Mouse (Mus musculus) adrenal gland, postnatal 25 days (tissue): ENCODE measurements at regions not wholly inside any gene's neighbourhood (a gene's known extent, or its start where the extent isn't known, plus 50 kb on each side); places are given as distances from the start of the nearest gene placed in this dataset.

Experiments used
- DNase-seq: peaks from one replicate; pipeline ENCODE4 v3.0.0; 2021; ENCODE audit warnings: mixed read lengths

- DNase-seq: no peak
Observed at GRCm38 (mm10) chr6:108910330-108910729, 81.9 kb downstream of the Edem1 start.

- no peak for DNase-seq
Observed at GRCm38 (mm10) chr6:108912539-108912938, 84.1 kb downstream of the Edem1 start.

DNA sequence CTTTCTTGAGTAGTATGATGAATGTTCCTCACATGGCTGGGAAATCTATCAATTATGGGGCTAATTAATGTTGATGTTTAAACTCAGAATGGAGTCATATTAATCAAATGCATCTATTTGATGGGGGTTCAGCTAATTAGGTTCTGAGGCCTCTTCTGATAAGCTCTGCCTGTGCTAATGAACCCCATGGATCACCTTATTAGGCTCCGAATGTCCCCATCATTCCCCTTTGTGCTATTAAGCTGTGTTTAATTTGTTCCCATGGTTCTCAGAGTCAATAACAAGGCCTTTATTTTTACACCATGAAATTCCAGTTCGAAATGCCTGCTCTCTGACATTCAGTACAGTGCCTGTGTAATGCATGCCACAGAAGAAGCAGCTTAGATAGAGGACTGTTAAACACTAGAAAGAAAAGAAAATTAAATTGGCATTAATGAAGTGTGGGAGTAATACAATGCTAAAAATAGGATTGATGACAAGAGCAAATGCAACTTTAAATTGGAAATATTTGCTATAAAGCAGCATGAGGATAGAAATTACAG is 91.0 kb downstream of the Edem1 start:
- no peak for DNase-seq

DNA sequence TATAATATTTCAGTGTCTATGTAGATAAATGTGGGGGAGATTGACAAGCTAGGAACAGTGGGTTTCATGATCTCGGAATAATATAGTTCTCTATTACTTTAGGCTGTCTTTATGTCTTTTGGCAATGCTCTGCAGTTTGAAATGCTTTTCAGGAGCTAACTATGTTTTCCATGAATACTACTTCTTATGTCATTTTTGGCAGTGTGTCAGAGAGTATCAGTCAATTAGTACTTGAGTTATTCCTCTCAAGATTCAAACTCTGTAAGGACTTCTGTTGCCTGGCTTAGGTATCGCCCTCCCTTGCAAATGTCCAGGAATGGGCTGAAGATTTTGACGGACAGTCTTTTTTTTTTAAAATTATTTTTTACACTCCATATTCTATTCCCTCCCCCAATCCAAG is 92.7 kb downstream of the Edem1 start:
- DNase-seq: no peak

GRCm38 (mm10) chr6:108922564-108922963 is 94.1 kb downstream of the Edem1 start:
- DNase-seq: no peak

DNA sequence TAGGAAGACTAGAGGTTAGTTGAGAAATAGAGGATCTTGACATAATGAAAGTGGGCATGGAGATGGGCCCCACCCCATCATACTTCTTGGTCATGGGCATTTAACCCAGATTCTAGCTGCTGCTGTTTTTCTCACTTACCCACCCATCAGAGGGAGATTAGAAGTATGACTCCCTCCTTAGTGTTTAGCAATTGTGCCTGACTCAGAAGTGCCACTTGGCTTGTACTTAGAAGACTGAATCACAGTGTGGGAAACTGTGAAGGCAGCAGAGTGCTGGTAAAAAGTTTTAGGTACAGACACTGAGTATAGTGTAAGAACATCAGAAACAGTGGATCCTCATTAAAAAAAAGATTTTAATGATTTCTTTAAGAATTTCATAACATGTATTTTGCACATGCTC is 100.5 kb downstream of the Edem1 start:
- DNase-seq: no peak

DNA sequence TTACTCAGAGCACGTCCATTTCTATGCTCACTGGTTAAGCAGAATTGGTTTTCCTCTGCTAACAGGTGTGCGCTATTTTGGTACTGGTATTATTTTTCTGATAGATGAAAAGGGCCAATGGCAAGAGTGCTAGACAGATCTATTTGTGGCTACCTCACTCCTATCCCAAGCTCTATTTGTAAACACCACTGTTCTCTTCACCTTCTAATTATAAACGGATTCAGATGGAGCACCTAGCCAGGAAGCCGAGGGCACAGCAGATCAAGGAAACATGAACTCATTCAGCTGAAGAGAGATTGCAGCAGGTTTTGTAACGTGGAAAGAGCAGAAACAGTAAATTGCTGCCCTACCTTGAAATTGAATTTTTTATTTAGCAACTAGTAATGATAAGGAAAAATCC is 110.2 kb downstream of the Edem1 start:
- no peak for DNase-seq

GRCm38 (mm10) chr6:108942288-108942687 is 113.8 kb downstream of the Edem1 start:
- no peak for DNase-seq

DNA sequence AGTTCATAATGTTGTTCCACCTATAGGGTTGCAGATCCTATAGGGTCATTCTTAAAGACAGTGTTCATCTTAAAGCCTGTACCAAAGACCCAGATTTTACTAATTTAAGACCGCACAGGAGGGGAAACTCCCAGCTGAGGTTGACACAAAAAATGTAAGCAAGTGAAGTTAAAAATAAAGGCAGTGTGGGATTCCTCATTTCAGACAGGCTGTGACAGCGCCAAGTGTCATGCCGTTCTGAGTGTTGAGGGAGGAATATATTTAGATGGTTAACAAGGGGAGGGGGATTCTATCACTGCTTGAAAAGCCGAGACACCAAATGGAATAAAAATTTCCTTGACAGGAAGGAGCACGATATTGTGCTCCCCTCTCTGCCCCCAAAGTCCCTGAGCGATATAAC is 123.9 kb downstream of the Edem1 start:
- DNase-seq: no peak

- DNase-seq: no peak
Observed at GRCm38 (mm10) chr6:108962810-108963209, 134.4 kb downstream of the Edem1 start.

DNA sequence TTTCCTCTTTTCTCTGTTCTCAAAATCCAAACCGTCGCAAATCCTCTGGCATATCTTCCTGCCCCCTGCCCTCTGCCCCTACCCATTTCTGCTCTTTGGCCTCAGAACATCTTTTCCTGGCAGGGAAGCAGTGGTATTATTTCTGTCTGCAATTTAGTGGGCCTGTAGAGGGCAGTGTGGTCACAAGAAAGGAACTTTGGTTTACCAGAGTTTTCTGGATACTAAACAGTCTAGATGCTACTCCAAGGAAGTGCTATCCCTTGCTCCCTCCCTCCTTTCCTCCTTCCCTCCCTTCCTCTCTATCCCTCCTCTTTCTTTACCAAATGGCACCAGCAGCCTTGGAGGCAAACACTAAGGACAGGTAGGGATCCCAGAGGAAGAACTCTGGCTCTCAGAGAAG is 134.9 kb downstream of the Edem1 start:
- peak; percentile 19 for DNase-seq

GRCm38 (mm10) chr6:108969477-108970176 is 141.2 kb downstream of the Edem1 start:
- DNase-seq: no peak

DNA sequence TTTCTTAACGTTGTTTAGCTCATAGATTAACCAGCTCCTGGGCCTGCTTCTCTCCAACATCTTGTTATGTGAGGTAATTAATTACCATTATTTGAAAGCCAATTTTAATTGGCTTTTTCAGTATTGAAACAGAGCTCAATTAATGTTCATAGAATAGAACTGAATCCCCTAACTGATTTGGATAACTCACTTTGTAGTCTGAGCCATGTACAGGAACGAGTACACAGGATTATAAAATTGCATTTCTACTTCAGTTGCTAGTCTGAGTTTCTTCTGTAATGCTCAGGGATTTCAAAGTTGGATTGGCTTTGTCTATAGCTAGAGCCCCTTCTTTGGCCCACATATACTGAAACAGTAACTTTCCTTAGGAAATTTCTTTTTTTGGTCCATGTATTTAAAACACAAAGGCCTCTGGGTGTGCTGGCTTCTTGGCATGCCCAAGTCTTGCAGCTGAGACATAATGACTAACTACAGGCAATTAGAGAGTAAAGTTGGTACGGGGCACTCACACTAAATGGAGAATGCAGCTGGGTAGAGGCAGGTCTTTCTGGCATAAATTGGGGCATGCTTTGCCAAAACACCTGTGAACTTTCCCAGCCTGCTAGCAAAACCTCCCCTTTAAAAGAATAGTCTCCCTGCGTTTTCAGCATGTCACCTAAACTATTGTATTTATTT is 143.1 kb downstream of the Edem1 start:
- no peak for DNase-seq

GRCm38 (mm10) chr6:108973701-108974100 is 145.3 kb downstream of the Edem1 start:
- no peak for DNase-seq

DNA sequence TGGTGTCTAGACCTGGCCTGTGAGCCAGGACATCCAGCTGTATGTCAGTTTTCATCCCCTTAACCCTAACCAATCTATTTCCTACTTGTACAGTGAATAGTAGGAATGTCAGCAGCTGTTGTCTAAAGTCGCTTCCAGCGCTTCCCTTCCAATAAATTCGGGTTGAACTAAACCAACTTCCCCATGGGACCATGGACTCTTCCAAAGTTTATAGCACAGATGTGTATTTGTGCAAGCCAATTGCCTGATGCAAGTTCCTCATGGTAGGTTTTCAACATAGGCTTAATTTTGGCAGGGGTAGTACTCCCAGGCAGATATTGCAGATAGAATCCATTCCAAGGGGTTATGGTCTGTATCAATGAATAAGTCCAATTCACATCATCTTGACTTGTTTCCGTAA is 161.1 kb downstream of the Edem1 start:
- DNase-seq: no peak

DNA sequence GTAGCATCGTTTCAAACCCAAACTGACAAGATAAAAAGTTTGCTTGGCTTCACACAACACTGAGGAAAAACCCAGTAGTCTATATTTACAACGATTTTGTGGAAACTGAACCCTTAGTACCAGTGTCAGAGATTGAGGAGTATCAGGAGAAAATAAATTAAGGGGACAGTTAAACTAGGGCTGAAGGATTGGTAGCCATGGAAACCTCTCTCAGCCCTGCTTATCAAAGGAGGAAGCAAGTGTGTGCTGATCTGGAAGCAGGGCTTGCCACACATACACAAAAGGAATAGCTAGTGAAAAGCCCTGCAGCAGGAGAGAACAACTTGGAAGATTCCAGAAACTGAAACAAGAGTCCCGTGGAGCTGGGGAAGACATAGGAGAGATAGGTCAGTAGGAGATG is 165.3 kb downstream of the Edem1 start:
- no peak for DNase-seq

GRCm38 (mm10) chr6:109004443-109004842 is 176.0 kb downstream of the Edem1 start:
- DNase-seq: no peak

DNA sequence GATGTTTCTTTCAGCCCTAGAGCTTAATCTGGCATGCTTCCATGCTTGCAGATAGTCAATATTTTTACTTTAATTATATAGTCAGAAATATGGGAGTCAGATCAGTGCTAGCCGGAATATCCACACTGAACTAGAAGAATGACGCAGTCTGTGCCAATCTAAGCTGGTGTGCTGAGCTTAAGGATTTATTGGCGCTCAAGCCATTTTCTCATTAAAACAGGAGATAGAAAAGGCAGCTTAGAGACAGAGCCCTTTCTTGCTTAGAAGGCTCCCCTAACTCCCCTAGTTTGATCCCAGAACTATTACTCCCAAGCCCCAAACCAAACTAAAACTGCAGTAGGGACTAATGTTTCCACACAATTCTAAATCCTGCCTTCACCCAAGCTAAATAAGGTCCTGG is 180.9 kb downstream of the Edem1 start:
- DNase-seq: no peak

- DNase-seq: no peak
Observed at GRCm38 (mm10) chr6:109009793-109010192, 181.4 kb downstream of the Edem1 start.

- DNase-seq: no peak
Observed at GRCm38 (mm10) chr6:109019731-109020130, 191.3 kb downstream of the Edem1 start.
